Mouse (Mus musculus) layer of hippocampus, adult 18-20 months (tissue): ENCODE results near the gene Ubxn10. TPM values are rescaled to one million over a fixed set of nuclear protein-coding genes. Genes with fewer than 3 reads are reported as not detected.

Experiments used
- total RNA-seq, 2 experiments: library from RNA; stranded (reverse); gene quantifications; 2 replicates each; pipeline ENCODE4 v1.2.3; 2021

Gene Ubxn10
- total RNA-seq, 2 experiments from 2014 or later: 1.0 to 2.3 TPM

Other genes starting within 250 kb of the Ubxn10 start
- gene Vwa5b1, start 101.3 kb downstream of the Ubxn10 start, total RNA-seq: 1 to 10 TPM; 4.3 to 4.6 TPM
- under 1 TPM in 1 of 2 experiments, not detected in 1; 0.10 TPM for gene Pla2g2c, start 12.4 kb downstream of the Ubxn10 start, total RNA-seq
- gene Pla2g2f, start 20.5 kb upstream of the Ubxn10 start, total RNA-seq: 1 to 10 TPM; 1.8 to 2.3 TPM
- under 1 TPM; 0.56 to 0.62 TPM for gene Pla2g2d, start 38.6 kb upstream of the Ubxn10 start, total RNA-seq
- gene Pla2g5, start 126.3 kb upstream of the Ubxn10 start, total RNA-seq: 1 to 10 TPM; 1.3 to 2.3 TPM
- not detected for gene Gm13030, start 136.8 kb upstream of the Ubxn10 start, total RNA-seq
- gene Pla2g2e, start 140.8 kb upstream of the Ubxn10 start, total RNA-seq: not detected
- 10 to 100 TPM; 10.9 to 13.1 TPM for gene Otud3, start 176.8 kb upstream of the Ubxn10 start, total RNA-seq
- not detected for gene Rnf186, start 229.9 kb upstream of the Ubxn10 start, total RNA-seq
- gene Tmco4, start 235.7 kb upstream of the Ubxn10 start, total RNA-seq: 1 to 10 TPM; 2.9 to 3.0 TPM